Mouse (Mus musculus) monocyte, adult 2 months (primary cell): Measurements from ENCODE around the gene 4930590J08Rik.
"Not testable (repeated sequence)": the region's sequence is repeated elsewhere in the genome, so short reads cannot be mapped to it uniquely, and the experiment has no call there.

Experiments used
- DNase-seq, 2 experiments: peaks; one replicate each; pipeline ENCODE4 v3.0.0; 2022; ENCODE audit warnings: low spot score in 2 of 2, low read depth in 1 of 2

4930590J08Rik gene

GRCm38 (mm10) chr6:91902509-91902908, at the start of gene 4930590J08Rik:
Gene 4930590J08Rik (plus strand): TSS chr6:91902809.
- DNase-seq, result not testable (repeated sequence)

- no peak for DNase-seq
These were observed 44.3 kb upstream of the 4930590J08Rik start for GRCm38 (mm10) chr6:91858339-91858738.

GRCm38 (mm10) chr6:91862848-91863247, 39.8 kb upstream of the 4930590J08Rik start:
- DNase-seq, result no peak

GRCm38 (mm10) chr6:91864595-91864994, 38.0 kb upstream of the 4930590J08Rik start:
- DNase-seq, result no peak

GRCm38 (mm10) chr6:91865601-91866000, 37.0 kb upstream of the 4930590J08Rik start:
- DNase-seq, result no peak

- no peak for DNase-seq
These were observed 34.5 kb upstream of the 4930590J08Rik start for GRCm38 (mm10) chr6:91868091-91868490.

- DNase-seq, result no peak
These were observed 29.8 kb upstream of the 4930590J08Rik start for GRCm38 (mm10) chr6:91872781-91873180.

GRCm38 (mm10) chr6:91877885-91878651, 24.5 kb upstream of the 4930590J08Rik start, which contains the start of gene Ccdc174:
Gene Ccdc174 (plus strand): TSS chr6:91878053.
- DNase-seq, result peak; percentile 68 to 79

GRCm38 (mm10) chr6:91883859-91884258, 18.8 kb upstream of the 4930590J08Rik start:
- no peak for DNase-seq

- DNase-seq, result no peak
These were observed 13.2 kb upstream of the 4930590J08Rik start for GRCm38 (mm10) chr6:91889255-91889906.

- DNase-seq, result no peak
These were observed 12.0 kb upstream of the 4930590J08Rik start for GRCm38 (mm10) chr6:91890615-91891014.

GRCm38 (mm10) chr6:91891776-91892175, 10.8 kb upstream of the 4930590J08Rik start:
- DNase-seq, result no peak

GRCm38 (mm10) chr6:91896783-91897182, 5.8 kb upstream of the 4930590J08Rik start:
- DNase-seq, result no peak

GRCm38 (mm10) chr6:91901505-91901904, 1.1 kb upstream of the 4930590J08Rik start:
- DNase-seq, result peak in 1 of 2 experiments; percentile 6

GRCm38 (mm10) chr6:91914011-91914410, 11.4 kb downstream of the 4930590J08Rik start:
- DNase-seq, result no peak

GRCm38 (mm10) chr6:91917286-91917685, 14.7 kb downstream of the 4930590J08Rik start:
- no peak for DNase-seq

GRCm38 (mm10) chr6:91917716-91918115, 15.1 kb downstream of the 4930590J08Rik start:
- DNase-seq, result no peak

- DNase-seq, result no peak
These were observed 28.6 kb downstream of the 4930590J08Rik start for GRCm38 (mm10) chr6:91931231-91931630.

GRCm38 (mm10) chr6:91938491-91938890, 35.9 kb downstream of the 4930590J08Rik start:
- DNase-seq, result no peak

GRCm38 (mm10) chr6:91948426-91948825, 45.8 kb downstream of the 4930590J08Rik start:
- DNase-seq, result no peak

- not testable (repeated sequence) for DNase-seq
These were observed 55.4 kb downstream of the 4930590J08Rik start for GRCm38 (mm10) chr6:91958015-91958414.
